Mouse (Mus musculus) thymus, adult 2 months (tissue): Measurements from ENCODE around the gene Ctrc.

Source experiments
- CTCF ChIP-seq: fragments of 200-500 bp; IDR thresholded peaks from 2 replicates; pipeline ENCODE4 v1.5.1; 2012; ENCODE audit warnings: mild to moderate bottlenecking, control low read depth, low read length, moderate library complexity, borderline replicate concordance; ENCODE audit not compliant: control insufficient read depth, poor library complexity, insufficient read depth; ENCODE audit errors: extremely low read depth
- POLR2A ChIP-seq: fragments of 200-500 bp; IDR thresholded peaks from 2 replicates; pipeline ENCODE4 v1.6.1; 2012; ENCODE audit warnings: mild to moderate bottlenecking, low read length, control low read depth, moderate library complexity; ENCODE audit not compliant: control insufficient read depth, poor library complexity, insufficient read depth; ENCODE audit errors: extremely low read depth

DNA sequence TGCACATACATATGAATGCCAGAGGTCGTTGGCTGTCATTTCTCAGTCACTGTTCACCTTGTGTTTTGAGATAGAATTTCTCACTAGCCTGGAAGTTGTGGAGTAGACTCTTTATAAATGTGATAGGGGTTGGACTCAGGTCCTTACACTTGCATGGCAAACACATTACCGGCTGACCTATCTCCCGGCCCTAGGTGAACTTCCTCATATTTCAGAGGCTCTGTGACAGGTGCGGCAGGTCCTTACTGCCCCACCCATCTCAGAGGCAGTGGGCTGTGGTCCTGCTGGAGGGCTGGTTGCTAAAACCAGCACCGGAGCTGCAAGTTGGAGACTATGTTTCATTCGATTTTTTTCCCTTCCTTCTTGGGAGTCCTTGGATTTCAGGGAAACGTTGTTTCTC lies 32.5 kb upstream of the Ctrc start:
- TF ChIP-seq POLR2A (no peak), CTCF (no peak)
